12 mouse cellular contexts compared by ENCODE assay signal in the genomic region with DNA sequence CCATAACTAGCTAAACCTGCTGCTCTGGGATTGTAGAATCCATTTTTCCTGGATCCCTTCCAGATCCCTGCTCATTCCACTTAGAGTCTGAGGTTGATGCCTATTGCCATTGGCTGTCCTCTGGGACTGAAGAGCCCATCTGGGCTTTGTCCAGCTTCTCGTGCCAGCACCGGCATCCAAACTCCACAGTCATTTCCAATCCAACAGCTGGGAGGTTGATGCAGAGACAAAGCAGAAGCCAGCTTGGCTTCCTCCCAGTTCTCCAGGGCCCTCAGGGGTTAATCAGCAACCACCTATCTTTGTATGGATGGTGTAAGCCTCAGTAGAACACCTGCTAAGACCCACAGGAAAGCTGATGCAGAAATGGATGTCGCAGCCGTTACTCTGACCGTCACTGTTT.
DNase-seq lines count a peak whose midpoint lies in the region; ATAC-seq lines count a peak whose summit lies in the region.
"Had no signal": no experiment of that assay in that cellular context is flagged by ENCODE, and none has a peak within 500 bp of the region (broad histone marks: within the 10 kb centered on the region; RNA-seq: fewer than 3 reads in every experiment).

No protein-coding gene starts in this region.

- no peaks in the 10 kb centered on the region for H3K27me3 ChIP-seq in forebrain, embryonic 16.5 days (replicated peaks; ENCODE audit: control insufficient read depth, insufficient read depth, low read length)
- H3K27me3 ChIP-seq in forebrain, embryonic 13.5 days: 0 out of 2 replicates have a peak, but pooled peaks cover 6% of the 10 kb centered on the region
- H3K27me3 ChIP-seq in embryonic facial prominence, embryonic 12.5 days: no peaks in the 10 kb centered on the region
- no peaks in the 10 kb centered on the region for H3K27me3 ChIP-seq in hindbrain, embryonic 14.5 days (ENCODE audit: control insufficient read depth, insufficient read depth, low read length)
- H3K27me3 ChIP-seq: intestine, embryonic 15.5 days; limb, embryonic 15.5 days had no signal

- no peaks in the 10 kb centered on the region for H3K9me3 ChIP-seq in forebrain, embryonic 16.5 days (ENCODE audit: control insufficient read depth, low read length)
- no peaks in the 10 kb centered on the region for H3K9me3 ChIP-seq in forebrain, embryonic 13.5 days (replicated peaks)
- no peaks in the 10 kb centered on the region for H3K9me3 ChIP-seq in embryonic facial prominence, embryonic 12.5 days
- no peaks in the 10 kb centered on the region for H3K9me3 ChIP-seq in hindbrain, embryonic 14.5 days (ENCODE audit: control insufficient read depth, low read length)
- H3K9me3 ChIP-seq: intestine, embryonic 15.5 days; limb, embryonic 15.5 days had no signal

- ATAC-seq in forebrain, embryonic 16.5 days: peak; percentile 38; the same call in 1 of the 2 replicates
- no peak for ATAC-seq in forebrain, embryonic 13.5 days
- ATAC-seq in embryonic facial prominence, embryonic 12.5 days (ENCODE audit: insufficient number of reproducible peaks, insufficient read depth, low FRiP score, low TSS enrichment): 0 out of 2 replicates have a peak, but pooled peaks have one; percentile 24
- ATAC-seq in hindbrain, embryonic 14.5 days (ENCODE audit: low FRiP score): peak; percentile 62; the same call in 1 of the 2 replicates
- no peak for ATAC-seq in megakaryocyte, adult 5-6 weeks (ENCODE audit: poor library complexity, severe bottlenecking)
- ATAC-seq: intestine, embryonic 15.5 days had no signal

- no peak overlapping the region for H3K9ac ChIP-seq in forebrain, embryonic 16.5 days (replicated peaks; ENCODE audit: low read depth, low read length)
- H3K9ac ChIP-seq in forebrain, embryonic 13.5 days: no peak overlapping the region
- no peak overlapping the region for H3K9ac ChIP-seq in embryonic facial prominence, embryonic 12.5 days
- H3K9ac ChIP-seq in hindbrain, embryonic 14.5 days: no peak overlapping the region
- H3K9ac ChIP-seq: intestine, embryonic 15.5 days; limb, embryonic 15.5 days had no signal

- DNase-seq in layer of hippocampus, postnatal 14 days (ENCODE audit: low spot score in 2 of 2): peak; percentile 28 to 45
- no peak for DNase-seq in layer of hippocampus, adult 9-10 months (ENCODE audit: low spot score)
- peak; percentile 47 for DNase-seq in hindbrain, embryonic 14.5 days (ENCODE audit: low spot score)
- no peak for DNase-seq in spleen, adult 12 weeks (ENCODE audit: low spot score)
- DNase-seq: thymus, postnatal 25 days had no signal

- no peaks in the 10 kb centered on the region for H3K36me3 ChIP-seq in forebrain, embryonic 16.5 days (ENCODE audit: control insufficient read depth, insufficient read depth)
- H3K36me3 ChIP-seq in forebrain, embryonic 13.5 days (ENCODE audit: poor library complexity, severe bottlenecking): no peaks in the 10 kb centered on the region
- H3K36me3 ChIP-seq in embryonic facial prominence, embryonic 12.5 days: no peaks in the 10 kb centered on the region
- no peaks in the 10 kb centered on the region for H3K36me3 ChIP-seq in hindbrain, embryonic 14.5 days (replicated peaks; ENCODE audit: control insufficient read depth, insufficient read depth)
- H3K36me3 ChIP-seq: intestine, embryonic 15.5 days; limb, embryonic 15.5 days had no signal

- no peak overlapping the region for H3K4me2 ChIP-seq in forebrain, embryonic 16.5 days (ENCODE audit: low read length)
- no peak overlapping the region for H3K4me2 ChIP-seq in forebrain, embryonic 13.5 days
- H3K4me2 ChIP-seq in embryonic facial prominence, embryonic 12.5 days (replicated peaks): no peak overlapping the region
- no peak overlapping the region for H3K4me2 ChIP-seq in hindbrain, embryonic 14.5 days (replicated peaks)
- H3K4me2 ChIP-seq: intestine, embryonic 15.5 days; limb, embryonic 15.5 days had no signal

- 64% methylated on average over 5 of the region's 5 CpGs for WGBS in forebrain, embryonic 16.5 days
- 77% methylated on average over 5 of the region's 5 CpGs for WGBS in forebrain, embryonic 13.5 days
- 73% methylated on average over 5 of the region's 5 CpGs for WGBS in embryonic facial prominence, embryonic 12.5 days
- WGBS in hindbrain, embryonic 14.5 days: 43% methylated on average over 5 of the region's 5 CpGs

- H3K27ac ChIP-seq in forebrain, embryonic 16.5 days (ENCODE audit: low read length): no peak overlapping the region
- no peak overlapping the region for H3K27ac ChIP-seq in forebrain, embryonic 13.5 days
- H3K27ac ChIP-seq in embryonic facial prominence, embryonic 12.5 days: no peak overlapping the region
- no peak overlapping the region for H3K27ac ChIP-seq in hindbrain, embryonic 14.5 days
- H3K27ac ChIP-seq: limb, embryonic 15.5 days had no signal

- H3K4me3 ChIP-seq in forebrain, embryonic 16.5 days (replicated peaks; ENCODE audit: low read length): no peak overlapping the region
- no peak overlapping the region for H3K4me3 ChIP-seq in forebrain, embryonic 13.5 days
- no peak overlapping the region for H3K4me3 ChIP-seq in embryonic facial prominence, embryonic 12.5 days
- H3K4me3 ChIP-seq in hindbrain, embryonic 14.5 days (replicated peaks; ENCODE audit: low read length): no peak overlapping the region
- H3K4me3 ChIP-seq: erythroblast, embryonic 14.5 days; intestine, embryonic 15.5 days; limb, embryonic 15.5 days had no signal

- H3K4me1 ChIP-seq in forebrain, embryonic 16.5 days (replicated peaks; ENCODE audit: control insufficient read depth, insufficient read depth, low read length): 0 out of 2 replicates have a peak, but pooled peaks cover 3% of the 10 kb centered on the region
- peaks cover 22% of the 10 kb centered on the region for H3K4me1 ChIP-seq in forebrain, embryonic 13.5 days
- peaks cover 30% of the 10 kb centered on the region for H3K4me1 ChIP-seq in embryonic facial prominence, embryonic 12.5 days
- H3K4me1 ChIP-seq in hindbrain, embryonic 14.5 days (replicated peaks; ENCODE audit: control insufficient read depth, insufficient read depth, low read length): peaks cover 9% of the 10 kb centered on the region; the same call in 1 of the 2 replicates

Comparison
In these comparisons a context has a peak if more than half of its experiments do, and no peak if none do; other contexts are left out.
1. ATAC-seq: peak in forebrain, embryonic 16.5 days (single experiment), embryonic facial prominence, embryonic 12.5 days (single experiment) and hindbrain, embryonic 14.5 days (single experiment); none in forebrain, embryonic 13.5 days (single experiment) and megakaryocyte, adult 5-6 weeks (single experiment).
2. DNase-seq: peak in layer of hippocampus, postnatal 14 days (2 of 2) and hindbrain, embryonic 14.5 days (single experiment); none in layer of hippocampus, adult 9-10 months (single experiment) and spleen, adult 12 weeks (single experiment).